Mouse (Mus musculus): Measurements from ENCODE around the gene Slc38a3. TPM values are rescaled to one million over a fixed set of nuclear protein-coding genes. Genes with fewer than 3 reads are reported as not detected.

Slc38a3 gene
- not detected in 4 replicates for total RNA-seq (2023)

GRCm38 (mm10) chr9:107669480-107669945, at the start of gene Slc38a3:
Slc38a3 (minus strand) TSS chr9:107669530.

GRCm38 (mm10) chr9:107709697-107710483, 40.6 kb upstream of the Slc38a3 start, which contains the start of gene Sema3f:
Sema3f (minus strand) TSS chr9:107710475.

GRCm38 (mm10) chr9:107679501-107679900, 10.2 kb upstream of the Slc38a3 start, which contains the start of gene Gnat1:
Gnat1 (minus strand) TSS chr9:107679712.

GRCm38 (mm10) chr9:107635279-107636028, 33.9 kb downstream of the Slc38a3 start, which contains the start of gene Gnai2:
Gnai2 (minus strand) TSS chr9:107635367.

GRCm38 (mm10) chr9:107608741-107609432, 60.4 kb downstream of the Slc38a3 start, which contains the start of gene Sema3b:
Sema3b (minus strand) TSS chr9:107609229.

Other genes starting within 250 kb of the Slc38a3 start
- 19.8 to 26.6 TPM (median 22.1 TPM) in 4 replicates for gene Tmem115, start 135.6 kb downstream of the Slc38a3 start, total RNA-seq (2023)
- gene Cyb561d2, start 127.3 kb downstream of the Slc38a3 start, total RNA-seq (2023), result 10.3 to 16.0 TPM (median 14.3 TPM) in 4 replicates
- gene Nprl2, start 127.3 kb downstream of the Slc38a3 start, total RNA-seq (2023), result 19.0 to 32.3 TPM (median 21.9 TPM) in 4 replicates
- gene Zmynd10, start 122.2 kb downstream of the Slc38a3 start, total RNA-seq (2023), result 0.43 TPM in 1 of 4 replicates, not detected in the others
- gene Rassf1, start 118.0 kb downstream of the Slc38a3 start, total RNA-seq (2023), result 61.6 to 76.5 TPM (median 70.1 TPM) in 4 replicates
- gene Tusc2, start 106.3 kb downstream of the Slc38a3 start, total RNA-seq (2023), result 17.9 to 29.2 TPM (median 20.7 TPM) in 4 replicates
- gene Hyal2, start 101.6 kb downstream of the Slc38a3 start, total RNA-seq (2023), result 2.1 to 7.1 TPM (median 4.7 TPM) in 4 replicates
- 3.0 to 4.0 TPM (median 3.7 TPM) in 4 replicates for gene Hyal1, start 92.6 kb downstream of the Slc38a3 start, total RNA-seq (2023)
- gene Naa80, start 90.6 kb downstream of the Slc38a3 start, total RNA-seq (2023), result 9.0 to 13.7 TPM (median 10.8 TPM) in 4 replicates
- 1.6 to 2.9 TPM (median 2.3 TPM) in 4 replicates for gene Hyal3, start 88.7 kb downstream of the Slc38a3 start, total RNA-seq (2023)
- gene Ifrd2, start 81.9 kb downstream of the Slc38a3 start, total RNA-seq (2023), result 20.1 to 26.5 TPM (median 22.5 TPM) in 4 replicates
- 0.27 to 0.94 TPM (median 0.52 TPM) in 4 replicates for gene Sema3b, start 60.3 kb downstream of the Slc38a3 start, total RNA-seq (2023)
- 568 to 620 TPM (median 596 TPM) in 4 replicates for gene Gnai2, start 34.2 kb downstream of the Slc38a3 start, total RNA-seq (2023)
- 1.3 TPM in 2 of 4 replicates, not detected in the others for gene Gnat1, start 10.2 kb upstream of the Slc38a3 start, total RNA-seq (2023)
- gene Sema3f, start 40.9 kb upstream of the Slc38a3 start, total RNA-seq (2023), result 0.25 to 0.69 TPM (median 0.57 TPM) in 3 of 4 replicates, not detected in the other
- 283 to 337 TPM (median 297 TPM) in 4 replicates for gene Rbm5, start 101.5 kb upstream of the Slc38a3 start, total RNA-seq (2023)
- gene Rbm6, start 203.7 kb upstream of the Slc38a3 start, total RNA-seq (2023), result 117 to 141 TPM (median 124 TPM) in 4 replicates
- gene Mon1a, start 218.6 kb upstream of the Slc38a3 start, total RNA-seq (2023), result 14.1 to 18.6 TPM (median 16.1 TPM) in 4 replicates
- gene Mst1r, start 237.3 kb upstream of the Slc38a3 start, total RNA-seq (2023), result 0.37 to 0.69 TPM (median 0.47 TPM) in 3 of 4 replicates, not detected in the other

All from B cell, adult 62 days (primary cell).